ENCODE assay signal across 8 mouse cellular contexts in the genomic region with DNA sequence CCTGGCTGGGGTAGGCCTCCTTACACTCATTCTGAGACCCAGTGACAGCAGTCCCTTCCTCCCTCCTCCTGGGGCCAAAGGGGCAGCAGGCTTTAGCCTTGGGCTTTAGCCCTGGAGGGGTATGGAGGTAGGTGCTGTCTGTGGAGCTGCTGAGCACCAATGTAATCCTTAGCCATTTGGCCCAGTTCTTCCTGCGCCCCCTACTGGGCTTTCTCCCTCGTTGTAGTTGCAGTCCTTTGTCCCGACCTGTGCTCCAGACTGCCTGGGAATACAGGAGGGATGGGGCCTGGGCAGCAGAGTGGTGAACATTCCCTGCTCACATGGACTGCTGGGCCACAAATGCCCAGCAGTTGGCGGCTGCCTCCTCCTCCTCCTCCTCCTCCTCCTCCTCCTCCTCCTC. TPM values are rescaled to one million over a fixed set of nuclear protein-coding genes. Genes with fewer than 3 reads are reported as not detected.
DNase-seq lines count a peak whose midpoint lies in the region; ATAC-seq and TF ChIP-seq lines count a peak whose summit lies in the region.

No protein-coding gene starts in this region.

- H3K4me3 ChIP-seq in kidney, embryonic 14.5 days (ENCODE audit: low read length) = no peak overlapping the region
- H3K4me3 ChIP-seq in liver, embryonic 14.5 days (ENCODE audit: insufficient read depth in 1 of 2, low read depth in 2 of 2, low read length in 2 of 2) = no peak overlapping the region

- 0 out of 2 replicates have a peak overlapping the region, but pooled peaks have one; percentile 8 for H3K9ac ChIP-seq in kidney, embryonic 14.5 days (ENCODE audit: low read depth, low read length)
- H3K9ac ChIP-seq in liver, embryonic 14.5 days (replicated peaks) = no peak overlapping the region

- no peak for TF ChIP-seq EP300 in liver, embryonic 14.5 days (IDR thresholded peaks at IDR 0.05; ENCODE audit: low read depth)

- peaks cover 7% of the 10 kb centered on the region; the same call in 1 of the 2 replicates for H3K4me1 ChIP-seq in kidney, embryonic 14.5 days (ENCODE audit: control insufficient read depth, insufficient read depth, low read length)
- 0 out of 4 replicates have a peak, but pooled peaks cover 0 to 2% of the 10 kb centered on the region in 2 experiments for H3K4me1 ChIP-seq in liver, embryonic 14.5 days (replicated peaks; ENCODE audit: control insufficient read depth in 2 of 2, insufficient read depth in 2 of 2, low read length in 1 of 2)

- peak; percentile 40; the same call in 1 of the 2 replicates for ATAC-seq in kidney, embryonic 14.5 days (ENCODE audit: low FRiP score, low TSS enrichment)
- ATAC-seq in liver, embryonic 14.5 days (ENCODE audit: insufficient read depth) = no peak
- no peak for ATAC-seq in erythroid progenitor cell, adult 5-6 weeks (replicated peaks; ENCODE audit: low FRiP score, poor library complexity, severe bottlenecking)

- H3K36me3 ChIP-seq in kidney, embryonic 14.5 days (ENCODE audit: control insufficient read depth, insufficient read depth, low read length) = peaks cover 75% of the 10 kb centered on the region
- peaks cover 14% of the 10 kb centered on the region; the same call in 1 of the 2 replicates for H3K36me3 ChIP-seq in liver, embryonic 14.5 days (replicated peaks; ENCODE audit: control insufficient read depth, insufficient read depth, low read depth)

- no peak overlapping the region for H3K27ac ChIP-seq in kidney, embryonic 14.5 days (ENCODE audit: low read depth, low read length)
- H3K27ac ChIP-seq in liver, embryonic 14.5 days = no peak overlapping the region

- TF ChIP-seq CTCF in liver, embryonic 14.5 days (IDR thresholded peaks at IDR 0.05; ENCODE audit: low read depth) = peak; percentile 83

- H3K9me3 ChIP-seq in kidney, embryonic 14.5 days (ENCODE audit: control insufficient read depth, low read length) = no peaks in the 10 kb centered on the region
- no peaks in the 10 kb centered on the region for H3K9me3 ChIP-seq in liver, embryonic 14.5 days (ENCODE audit: control insufficient read depth, low read length)

- DNase-seq in 3T3-L1 (ENCODE audit: low read depth, low spot score) (peak; percentile 89), NIH3T3 (ENCODE audit: low read depth) (peak; percentile 82)
- DNase-seq in cerebellum, postnatal 10 days = peak; percentile 85 to 86
- DNase-seq in gastrocnemius, postnatal 4 days (ENCODE audit: low spot score in 2 of 2) = peak; percentile 48 to 72
- peak in 2 of 3 experiments; percentile 17 to 26 for DNase-seq in liver, embryonic 14.5 days (ENCODE audit: low read depth in 3 of 3, low spot score in 3 of 3)
- DNase-seq in ovary, postnatal 14 days (ENCODE audit: low spot score) = peak; percentile 57

- H3K4me2 ChIP-seq in kidney, embryonic 14.5 days (replicated peaks; ENCODE audit: low read depth, low read length) = no peak overlapping the region
- no peak overlapping the region for H3K4me2 ChIP-seq in liver, embryonic 14.5 days (ENCODE audit: low read depth)

- WGBS in kidney, embryonic 14.5 days = 8% methylated on average over 4 of the region's 4 CpGs
- WGBS in liver, embryonic 14.5 days (ENCODE audit: insufficient replicate concordance) = 25% methylated on average over 4 of the region's 4 CpGs

- no peaks in the 10 kb centered on the region for H3K27me3 ChIP-seq in kidney, embryonic 14.5 days (ENCODE audit: control insufficient read depth, insufficient read depth, low read length)
- no peaks in the 10 kb centered on the region for H3K27me3 ChIP-seq in liver, embryonic 14.5 days (ENCODE audit: control insufficient read depth, insufficient read depth, low read length)

RNA-seq across cellular contexts. Expression of a gene that starts 29.7 kb away (rescaled TPM):
- 10 to 100 TPM; 80.9 to 90.9 TPM for total RNA-seq in gastrocnemius, postnatal 4 days (2021)
- polyA plus RNA-seq in kidney, embryonic 14.5 days (2014; fragmentation: Nextera tagmentation; extraction: Ambion mirVana) = 19.7 and 24.7 TPM in 2 replicates
- 16.9 and 17.8 TPM in 2 replicates for polyA plus RNA-seq in liver, embryonic 14.5 days (2012; rRNA removed)
- polyA plus RNA-seq in liver, embryonic 14.5 days (2014; fragmentation: Nextera tagmentation; extraction: Ambion mirVana) = 6.6 and 10.1 TPM in 2 replicates
- total RNA-seq in erythroid progenitor cell, adult 5-6 weeks (2015; ENCODE audit: low replicate concordance) = 9.6 and 10.5 TPM in 2 replicates
- 14.1 and 23.0 TPM in 2 replicates for total RNA-seq in erythroid progenitor cell, adult 5-6 weeks (2017; ENCODE audit: low replicate concordance)

RNA-seq across cellular contexts. Expression of a gene that starts 34.0 kb away (rescaled TPM):
- 1 to 10 TPM; 6.7 to 7.0 TPM for total RNA-seq in gastrocnemius, postnatal 4 days (2021)
- 23.8 and 25.7 TPM in 2 replicates for polyA plus RNA-seq in kidney, embryonic 14.5 days (2014; fragmentation: Nextera tagmentation; extraction: Ambion mirVana)
- 5.3 and 7.6 TPM in 2 replicates for polyA plus RNA-seq in liver, embryonic 14.5 days (2012; rRNA removed)
- 4.0 and 6.5 TPM in 2 replicates for polyA plus RNA-seq in liver, embryonic 14.5 days (2014; fragmentation: Nextera tagmentation; extraction: Ambion mirVana)
- 5.4 TPM in 1 of 2 replicates, not detected in the other for total RNA-seq in erythroid progenitor cell, adult 5-6 weeks (2015; ENCODE audit: low replicate concordance)
- 0.64 and 12.8 TPM in 2 replicates for total RNA-seq in erythroid progenitor cell, adult 5-6 weeks (2017; ENCODE audit: low replicate concordance)

RNA-seq across cellular contexts. Expression of a gene that starts 36.6 kb away (rescaled TPM):
- 100 to 1,000 TPM; 129 to 132 TPM for total RNA-seq in gastrocnemius, postnatal 4 days (2021)
- 104 and 105 TPM in 2 replicates for polyA plus RNA-seq in kidney, embryonic 14.5 days (2014; fragmentation: Nextera tagmentation; extraction: Ambion mirVana)
- polyA plus RNA-seq in liver, embryonic 14.5 days (2012; rRNA removed) = 59.9 and 82.4 TPM in 2 replicates
- 40.8 and 47.2 TPM in 2 replicates for polyA plus RNA-seq in liver, embryonic 14.5 days (2014; fragmentation: Nextera tagmentation; extraction: Ambion mirVana)
- total RNA-seq in erythroid progenitor cell, adult 5-6 weeks (2015; ENCODE audit: low replicate concordance) = 37.1 and 78.4 TPM in 2 replicates
- total RNA-seq in erythroid progenitor cell, adult 5-6 weeks (2017; ENCODE audit: low replicate concordance) = 15.8 and 32.3 TPM in 2 replicates

RNA-seq across cellular contexts. Expression of a gene that starts 45.4 kb away (rescaled TPM):
- total RNA-seq in gastrocnemius, postnatal 4 days (2021) = under 1 TPM in 1 of 2 experiments, not detected in 1; 0.10 TPM
- polyA plus RNA-seq in kidney, embryonic 14.5 days (2014; fragmentation: Nextera tagmentation; extraction: Ambion mirVana) = 0.05 TPM in 1 of 2 replicates, not detected in the other
- not detected in 2 replicates for polyA plus RNA-seq in liver, embryonic 14.5 days (2012; rRNA removed)
- not detected in 2 replicates for polyA plus RNA-seq in liver, embryonic 14.5 days (2014; fragmentation: Nextera tagmentation; extraction: Ambion mirVana)
- not detected in 2 replicates for total RNA-seq in erythroid progenitor cell, adult 5-6 weeks (2015; ENCODE audit: low replicate concordance)
- total RNA-seq in erythroid progenitor cell, adult 5-6 weeks (2017; ENCODE audit: low replicate concordance) = not detected in 2 replicates

RNA-seq across cellular contexts. Expression of a gene that starts 58.0 kb away (rescaled TPM):
- total RNA-seq in gastrocnemius, postnatal 4 days (2021) = 10 to 100 TPM; 40.3 to 42.6 TPM
- polyA plus RNA-seq in kidney, embryonic 14.5 days (2014; fragmentation: Nextera tagmentation; extraction: Ambion mirVana) = 21.6 and 26.8 TPM in 2 replicates
- 11.6 and 12.9 TPM in 2 replicates for polyA plus RNA-seq in liver, embryonic 14.5 days (2012; rRNA removed)
- 5.6 and 6.0 TPM in 2 replicates for polyA plus RNA-seq in liver, embryonic 14.5 days (2014; fragmentation: Nextera tagmentation; extraction: Ambion mirVana)
- total RNA-seq in erythroid progenitor cell, adult 5-6 weeks (2015; ENCODE audit: low replicate concordance) = 16.6 and 44.4 TPM in 2 replicates
- total RNA-seq in erythroid progenitor cell, adult 5-6 weeks (2017; ENCODE audit: low replicate concordance) = 14.1 and 50.6 TPM in 2 replicates

Comparison
In these comparisons a context has a peak if more than half of its experiments do, and no peak if none do; other contexts are left out.
1. DNase-seq: peak in every context shown above with its lines; median percentile 89 in 3T3-L1; 86 in cerebellum, postnatal 10 days; 82 in NIH3T3; 60 in gastrocnemius, postnatal 4 days; 57 in ovary, postnatal 14 days; 22 in liver, embryonic 14.5 days.